Comparison of ENCODE assay signal across 1 mouse cellular context in the genomic region with DNA sequence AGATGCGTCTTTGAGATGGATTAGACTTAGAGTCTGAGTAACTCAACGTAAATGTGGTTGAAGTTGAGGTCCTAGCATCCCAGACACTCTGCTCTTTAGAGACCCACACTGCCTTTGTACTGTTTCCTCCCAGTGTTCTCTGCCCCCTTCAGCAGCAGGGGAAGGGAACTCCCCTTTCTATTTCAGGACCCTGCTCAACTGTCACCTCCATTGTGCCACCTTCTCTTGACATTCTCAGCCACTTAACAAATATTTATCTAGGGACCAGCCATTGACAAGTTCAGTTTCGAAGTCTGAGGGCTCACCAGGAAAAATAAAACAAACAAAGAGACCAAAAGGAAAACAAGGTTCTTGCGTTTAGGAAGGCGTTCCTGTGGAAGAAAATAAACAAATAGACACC.
TF ChIP-seq lines count a peak whose summit lies in the region.

No protein-coding gene starts in this region.

TF ChIP-seq in CH12.LX, 34 proteins besides CTCF, POLR2A, EP300 and RAD21 (continued from another document):
- TF ChIP-seq ZKSCAN1 (IDR thresholded peaks at IDR 0.05; ENCODE audit: borderline replicate concordance, low read depth, low read length) (no peak), JUN (IDR thresholded peaks at IDR 0.05; ENCODE audit: insufficient read depth, low read depth, low read length) (no peak)
